Mouse (Mus musculus): ENCODE results near the gene Rnf223. TPM values are rescaled to one million over a fixed set of nuclear protein-coding genes. Genes with fewer than 3 reads are reported as not detected.
"Not testable (repeated sequence)": the region's sequence is repeated elsewhere in the genome, so short reads cannot be mapped to it uniquely, and the experiment has no call there.

The Rnf223 gene
- total RNA-seq, 2 experiments from 2014 or later, result 0.20 to 0.22 TPM

DNA sequence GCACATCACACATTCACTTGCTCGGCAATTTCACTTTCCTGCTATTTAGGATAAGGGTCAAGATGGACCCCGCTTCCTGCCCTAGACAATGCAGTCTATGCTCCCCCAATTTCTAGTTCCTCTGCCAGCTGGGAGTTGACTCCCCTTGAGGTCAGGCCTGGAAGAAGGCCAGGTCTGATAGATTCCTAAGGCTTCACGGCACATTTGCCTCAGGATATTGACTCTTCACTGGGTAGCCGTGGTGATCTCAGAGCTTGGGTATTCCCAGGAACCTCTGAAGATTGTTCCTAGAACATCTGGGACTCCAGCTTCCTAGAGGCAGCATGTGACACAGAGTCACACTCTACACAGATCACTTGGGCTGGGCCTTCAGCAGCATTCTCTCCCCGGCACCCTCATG, 1.6 kb upstream of the Rnf223 start:
- no peak for DNase-seq (ENCODE audit: low spot score in 2 of 2)

DNA sequence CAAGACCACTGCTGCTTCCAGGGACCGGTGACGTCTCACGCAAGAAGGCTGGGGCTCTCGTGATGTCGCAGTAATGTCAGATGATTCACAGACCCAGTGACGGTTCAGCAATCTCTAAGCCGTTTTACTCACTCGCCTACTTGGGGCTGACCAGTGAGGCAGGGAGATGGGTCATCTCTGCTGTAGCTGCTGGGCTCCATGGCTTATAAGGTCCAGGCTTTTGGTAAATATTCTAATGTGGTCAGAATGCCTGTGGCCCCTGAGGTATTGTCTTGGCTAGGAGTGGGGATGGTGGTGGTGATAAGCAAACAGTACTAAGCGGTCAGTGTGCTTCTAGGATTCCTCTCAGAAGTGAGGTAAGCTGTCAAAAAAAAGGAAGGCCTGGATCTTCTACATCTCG, 627 bp downstream of the Rnf223 start:
- no peak for DNase-seq (ENCODE audit: low spot score in 2 of 2)

- no peak for DNase-seq (ENCODE audit: low spot score in 2 of 2)
Measured at GRCm38 (mm10) chr4:156133334-156133733, 3.0 kb downstream of the Rnf223 start.

DNA sequence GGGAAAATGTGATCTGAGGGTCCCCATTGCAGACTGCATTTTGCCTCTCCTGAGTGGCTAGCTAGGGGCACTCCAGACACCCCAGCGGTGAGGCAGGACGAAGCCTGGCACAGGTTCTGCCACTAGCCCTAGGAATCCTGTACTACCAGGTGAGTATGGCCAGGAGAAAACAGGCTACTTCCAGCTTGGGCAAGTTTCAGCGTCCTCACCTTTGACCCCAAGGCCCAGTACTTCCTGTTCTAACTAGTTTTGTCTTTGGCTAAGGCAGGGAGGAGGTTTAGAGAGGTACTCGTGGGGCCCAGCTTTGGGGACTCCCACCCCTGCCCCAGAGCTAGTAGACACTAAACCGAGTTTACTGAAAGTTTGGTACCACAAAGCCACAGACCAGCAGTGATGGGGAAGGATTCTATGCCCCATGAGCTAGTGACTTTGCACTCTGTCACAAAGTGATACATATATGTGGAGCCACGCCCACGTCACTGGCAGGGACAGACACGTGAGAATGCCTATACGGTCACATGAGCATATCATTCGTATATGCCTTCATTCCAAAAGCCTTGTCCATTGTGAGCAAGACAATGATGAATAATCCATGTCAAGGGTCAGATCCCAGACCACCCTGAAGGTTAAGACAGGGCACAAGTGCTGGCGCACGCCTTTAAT, 3.8 kb downstream of the Rnf223 start:
- DNase-seq (ENCODE audit: low spot score in 2 of 2), result no peak

DNA sequence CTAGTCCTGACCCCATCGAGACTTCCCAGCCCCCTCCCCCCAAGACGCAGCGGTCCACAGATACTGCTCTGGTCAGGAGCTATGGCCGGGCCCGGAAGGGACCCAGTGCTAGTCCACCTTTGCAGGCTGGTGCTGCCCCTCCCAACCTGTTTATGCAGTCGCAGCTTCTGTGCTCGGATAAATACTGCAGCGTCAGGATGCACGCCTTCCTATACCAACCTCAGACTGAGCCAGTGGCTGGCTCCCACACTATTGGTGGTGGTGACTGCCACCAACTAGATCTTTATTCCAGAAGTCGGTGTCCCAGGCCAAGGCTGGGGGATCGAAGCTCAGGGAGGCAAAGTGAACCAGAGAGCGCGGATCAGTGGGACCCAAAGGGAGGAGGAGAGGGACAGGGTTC, 4.8 kb downstream of the Rnf223 start:
- no peak for DNase-seq (ENCODE audit: low spot score in 2 of 2)

DNA sequence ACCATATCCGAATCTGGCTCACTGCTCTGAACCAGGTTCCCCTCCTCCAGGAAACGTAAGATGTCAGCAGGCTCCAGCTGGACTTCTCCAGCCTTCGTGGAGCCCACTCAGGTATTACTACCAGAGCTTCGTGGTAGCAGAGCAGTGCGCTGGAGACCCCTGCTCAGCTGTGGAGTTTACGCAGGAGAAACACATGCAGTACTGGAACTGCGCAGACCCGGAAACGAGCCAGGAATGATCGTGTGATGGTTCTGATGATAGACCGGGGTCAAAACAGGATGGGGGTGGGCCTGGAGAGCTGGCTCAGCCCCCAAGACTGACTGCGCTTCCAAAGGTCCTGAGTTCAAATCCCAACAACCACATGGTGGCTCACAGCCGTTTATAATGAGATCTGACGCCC, 5.5 kb downstream of the Rnf223 start:
- no peak for DNase-seq (ENCODE audit: low spot score in 2 of 2)

- DNase-seq (ENCODE audit: low spot score in 2 of 2), result no peak
Measured at GRCm38 (mm10) chr4:156136285-156137100, 6.2 kb downstream of the Rnf223 start.

DNA sequence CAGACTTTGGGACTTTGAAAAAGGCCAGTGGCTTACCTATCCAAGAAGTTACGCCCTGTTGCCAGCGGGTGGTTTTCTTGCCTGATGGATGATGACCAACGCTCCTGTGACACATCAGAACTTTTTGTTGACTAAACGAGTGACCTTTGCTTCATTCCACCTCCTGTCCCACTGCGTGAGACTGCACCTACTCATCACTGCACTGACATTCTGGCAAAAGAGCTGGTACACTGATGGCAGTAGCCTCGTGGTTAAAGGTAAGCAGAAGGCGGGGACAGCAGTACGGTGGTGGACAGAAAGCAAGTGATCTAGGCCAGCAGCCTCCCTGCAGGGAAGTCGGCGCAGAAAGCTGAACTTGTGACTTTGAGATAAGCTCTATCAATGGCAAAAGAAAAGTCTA, 20.6 kb downstream of the Rnf223 start:
- not testable (repeated sequence) for DNase-seq (ENCODE audit: low spot score in 2 of 2)

GRCm38 (mm10) chr4:156154771-156155170, 24.5 kb downstream of the Rnf223 start:
- DNase-seq (ENCODE audit: low spot score in 2 of 2), result no peak

- no peak for DNase-seq (ENCODE audit: low spot score in 2 of 2)
Measured at GRCm38 (mm10) chr4:156166477-156166876, 36.2 kb downstream of the Rnf223 start.

GRCm38 (mm10) chr4:156168611-156169010, 38.3 kb downstream of the Rnf223 start:
- no peak for DNase-seq (ENCODE audit: low spot score in 2 of 2)

- DNase-seq (ENCODE audit: low spot score in 2 of 2), result no peak
Measured at GRCm38 (mm10) chr4:156169129-156169528, 38.8 kb downstream of the Rnf223 start.

DNA sequence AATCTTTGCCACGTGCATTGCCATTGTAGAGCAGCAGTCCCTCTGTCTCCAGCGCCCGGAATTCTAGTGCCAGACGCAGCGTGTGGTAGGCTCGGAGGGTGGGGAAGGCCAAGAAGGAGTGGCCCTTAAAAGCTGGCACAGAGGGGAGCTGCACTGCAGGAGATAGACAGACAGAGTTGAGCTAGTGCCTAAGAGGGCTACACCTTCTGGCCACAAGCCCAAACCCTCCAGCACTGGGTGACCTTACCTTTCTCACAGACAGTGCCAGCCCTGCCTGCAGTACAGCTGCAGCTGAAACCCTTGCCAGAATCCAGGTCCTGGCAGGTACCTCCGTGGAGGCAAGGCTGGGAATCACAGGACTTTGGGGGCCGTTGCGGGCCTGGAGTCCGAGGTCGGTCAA, 41.5 kb downstream of the Rnf223 start:
- DNase-seq (ENCODE audit: low spot score in 2 of 2), result no peak

DNA sequence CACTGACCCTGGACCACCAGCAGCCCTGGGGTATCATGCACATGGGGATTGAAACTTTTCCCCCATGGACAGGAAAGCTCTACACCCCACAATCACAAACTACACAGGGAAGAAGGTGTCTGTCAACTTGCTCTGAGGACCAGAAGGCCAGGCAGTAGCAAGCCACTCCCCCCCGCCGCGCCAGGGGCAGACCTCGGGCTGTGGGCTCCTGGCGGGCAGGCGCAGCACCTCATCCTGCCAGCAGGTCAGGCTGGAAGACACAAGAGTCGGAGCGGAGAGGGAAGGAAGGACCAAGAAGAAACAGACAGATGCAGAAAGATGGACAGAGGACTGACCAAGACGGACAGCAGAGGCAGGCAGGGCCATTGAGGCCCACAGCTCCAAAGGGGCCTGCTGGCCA, 47.3 kb downstream of the Rnf223 start:
- no peak for DNase-seq (ENCODE audit: low spot score in 2 of 2)

Other genes with a start within 250 kb of the Rnf223 start
- 10 to 100 TPM; 42.9 to 49.0 TPM for gene Pusl1, start 238.7 kb upstream of the Rnf223 start, total RNA-seq (2021)
- gene Acap3, start 238.7 kb upstream of the Rnf223 start, total RNA-seq (2021), result 10 to 100 TPM; 35.5 to 36.7 TPM
- 10 to 100 TPM; 91.9 to 94.1 TPM for gene Ube2j2, start 186.7 kb upstream of the Rnf223 start, total RNA-seq (2021)
- gene C1qtnf12, start 168.2 kb upstream of the Rnf223 start, total RNA-seq (2021), result 10 to 100 TPM; 75.8 to 79.9 TPM
- gene B3galt6, start 137.9 kb upstream of the Rnf223 start, total RNA-seq (2021), result 1 to 10 TPM; 7.2 to 7.7 TPM
- 100 to 1,000 TPM; 224 to 231 TPM for gene Sdf4, start 137.6 kb upstream of the Rnf223 start, total RNA-seq (2021)
- gene Tnfrsf4, start 116.7 kb upstream of the Rnf223 start, total RNA-seq (2021), result 1 to 10 TPM; 2.9 to 3.4 TPM
- gene Tnfrsf18, start 104.3 kb upstream of the Rnf223 start, total RNA-seq (2021), result under 1 TPM in 1 of 2 experiments, not detected in 1; 0.39 TPM
- 1 to 10 TPM in 1 of 2 experiments, under 1 TPM in 1; 0.59 to 5.0 TPM for gene Ttll10, start 71.1 kb upstream of the Rnf223 start, total RNA-seq (2021)
- 10 to 100 TPM; 18.1 to 21.1 TPM for gene 9430015G10Rik, start 20.5 kb upstream of the Rnf223 start, total RNA-seq (2021)
- 100 to 1,000 TPM in 1 of 2 experiments, 10 to 100 TPM in 1; 92.2 to 139 TPM for gene Agrn, start 67.0 kb downstream of the Rnf223 start, total RNA-seq (2021)
- gene Isg15, start 70.3 kb downstream of the Rnf223 start, total RNA-seq (2021), result 1 to 10 TPM; 1.9 to 2.8 TPM
- gene AW011738, start 72.8 kb downstream of the Rnf223 start, total RNA-seq (2021), result 1 to 10 TPM; 3.7 to 4.8 TPM
- 1 to 10 TPM; 4.1 to 4.7 TPM for gene Perm1, start 85.4 kb downstream of the Rnf223 start, total RNA-seq (2021)
- 10 to 100 TPM; 26.9 to 27.8 TPM for gene Plekhn1, start 104.3 kb downstream of the Rnf223 start, total RNA-seq (2021)
- gene Noc2l, start 105.5 kb downstream of the Rnf223 start, total RNA-seq (2021), result 10 to 100 TPM; 41.5 to 47.3 TPM
- gene Samd11, start 125.1 kb downstream of the Rnf223 start, total RNA-seq (2021), result 1 to 10 TPM; 5.9 to 8.0 TPM
- not detected for gene Vmn2r-ps159, start 200.6 kb downstream of the Rnf223 start, total RNA-seq (2021)